Mouse (Mus musculus): ENCODE data around the gene Hexim2. TPM values are rescaled to one million over a fixed set of nuclear protein-coding genes. Genes with fewer than 3 reads are reported as not detected.

The Hexim2 gene
- total RNA-seq, 2 experiments from 2014 or later = 13.2 to 14.7 TPM

DNA sequence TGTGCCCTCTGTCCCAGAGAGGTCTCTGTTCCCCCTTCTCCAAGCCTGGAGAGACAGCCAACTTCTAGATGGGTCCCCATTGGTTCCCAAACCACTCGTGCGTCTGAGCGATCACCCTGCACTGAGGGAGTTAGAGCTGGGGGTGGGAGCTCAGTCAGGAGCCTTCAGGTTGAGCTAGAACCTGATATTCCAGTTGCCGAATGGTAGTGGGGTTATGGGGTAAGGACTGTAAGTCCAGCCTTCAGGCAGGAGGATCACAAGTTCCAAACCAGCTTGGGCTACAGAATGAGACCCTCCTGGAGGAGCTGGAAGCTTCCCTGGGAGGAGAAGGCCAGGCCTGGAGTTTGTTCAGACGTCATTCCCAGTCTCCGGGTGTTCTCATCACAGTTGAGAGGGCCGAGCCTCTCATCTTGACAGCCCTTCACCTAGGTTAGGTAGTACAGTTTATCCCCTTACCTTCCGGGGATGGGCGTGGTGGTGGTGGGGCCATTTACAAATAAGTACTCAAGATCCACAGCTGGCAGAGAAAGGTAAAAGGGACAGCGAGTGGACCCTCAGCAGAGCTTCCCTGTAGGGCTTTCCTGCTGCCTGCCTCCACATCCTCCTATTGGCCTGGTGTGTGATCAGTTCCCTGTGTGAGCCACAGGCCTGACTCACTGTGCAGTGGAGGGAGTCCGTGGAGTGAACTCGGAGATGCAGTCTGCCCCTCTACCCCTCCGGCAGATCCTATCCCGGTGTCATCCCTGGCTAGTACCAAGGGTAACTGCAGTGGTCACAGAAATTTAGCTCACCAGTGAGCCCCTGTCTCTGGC, 7.9 kb downstream of the Hexim2 start:
- DNase-seq (ENCODE audit: extremely low spot score in 1 of 2, low spot score in 1 of 2) = no peak

DNA sequence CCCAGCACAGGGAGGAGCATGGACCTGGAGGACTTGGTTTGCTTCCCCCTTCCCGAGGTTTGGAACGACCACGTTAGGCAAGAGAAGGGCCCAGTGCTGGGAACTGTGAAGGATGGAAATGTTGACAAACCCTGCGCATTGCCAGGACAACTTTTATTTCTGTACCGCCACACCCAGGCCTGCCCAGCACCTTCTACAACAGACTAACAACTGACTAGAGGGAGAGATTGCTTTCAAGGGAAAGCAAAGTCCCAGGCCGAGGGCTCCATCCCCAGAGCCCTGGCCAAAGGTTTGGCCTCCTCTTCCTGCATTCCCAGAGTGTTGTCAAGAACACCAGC, 8.5 kb downstream of the Hexim2 start:
- DNase-seq (ENCODE audit: extremely low spot score in 1 of 2, low spot score in 1 of 2) = no peak

- no peak for DNase-seq (ENCODE audit: extremely low spot score in 1 of 2, low spot score in 1 of 2)
These were observed 9.1 kb downstream of the Hexim2 start for GRCm38 (mm10) chr11:103141101-103141943.

DNA sequence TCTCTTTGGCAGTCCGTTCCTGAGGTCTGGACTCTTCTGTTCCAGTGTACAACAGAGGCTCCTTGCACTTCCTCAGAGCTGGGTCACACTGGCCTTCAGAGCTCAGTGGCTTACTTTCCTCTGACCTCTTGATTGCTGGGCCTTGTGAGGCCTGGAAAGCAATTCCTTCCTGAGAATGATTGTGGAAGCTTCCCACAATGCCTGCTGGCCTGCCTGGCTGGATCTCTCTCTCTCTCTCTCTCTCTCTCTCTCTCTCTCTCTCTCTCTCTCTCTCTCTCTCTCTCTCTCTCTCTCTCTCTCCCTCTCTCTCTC, 9.7 kb downstream of the Hexim2 start:
- DNase-seq (ENCODE audit: extremely low spot score in 1 of 2, low spot score in 1 of 2) = no peak

DNA sequence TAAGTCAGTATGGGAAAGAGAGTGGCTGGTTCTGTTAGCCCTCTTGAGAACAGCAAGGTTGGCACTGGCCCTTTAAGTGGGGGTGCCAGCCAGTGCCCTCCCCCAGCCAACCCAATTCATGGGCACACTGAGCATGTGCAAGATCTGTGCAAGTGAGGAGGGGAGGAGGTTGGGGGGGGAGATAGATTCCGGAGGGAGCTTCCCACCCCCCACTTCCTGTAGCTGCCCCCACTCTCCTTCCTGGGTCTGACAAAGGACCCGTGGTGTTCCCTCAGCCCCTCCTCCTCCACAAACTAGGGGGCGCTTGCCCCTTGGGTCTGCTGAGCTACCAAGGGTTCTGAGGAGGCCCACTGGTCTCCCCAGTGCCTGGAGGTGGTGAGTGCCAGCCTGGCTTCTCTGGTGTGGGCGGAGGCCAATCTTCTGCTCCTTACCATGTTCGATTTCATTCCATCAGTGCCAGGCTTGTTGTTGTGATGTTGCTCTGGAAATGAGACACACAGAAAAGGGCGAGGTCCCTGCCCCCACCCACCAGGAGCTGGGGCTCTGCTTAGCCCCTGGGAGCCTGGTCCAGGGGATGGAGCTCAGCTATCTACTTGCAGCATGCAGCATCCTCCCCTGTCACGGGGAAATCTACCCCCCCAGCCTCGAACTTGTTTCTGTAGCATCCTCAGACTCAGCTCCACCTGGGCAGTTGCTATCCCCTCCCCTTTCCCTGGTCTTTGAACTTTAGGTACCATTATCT, 10.4 kb downstream of the Hexim2 start:
- peak; percentile 66 for DNase-seq (ENCODE audit: extremely low spot score in 1 of 2, low spot score in 1 of 2)

GRCm38 (mm10) chr11:103144309-103145285, 12.4 kb downstream of the Hexim2 start:
- no peak for DNase-seq (ENCODE audit: extremely low spot score in 1 of 2, low spot score in 1 of 2)

DNA sequence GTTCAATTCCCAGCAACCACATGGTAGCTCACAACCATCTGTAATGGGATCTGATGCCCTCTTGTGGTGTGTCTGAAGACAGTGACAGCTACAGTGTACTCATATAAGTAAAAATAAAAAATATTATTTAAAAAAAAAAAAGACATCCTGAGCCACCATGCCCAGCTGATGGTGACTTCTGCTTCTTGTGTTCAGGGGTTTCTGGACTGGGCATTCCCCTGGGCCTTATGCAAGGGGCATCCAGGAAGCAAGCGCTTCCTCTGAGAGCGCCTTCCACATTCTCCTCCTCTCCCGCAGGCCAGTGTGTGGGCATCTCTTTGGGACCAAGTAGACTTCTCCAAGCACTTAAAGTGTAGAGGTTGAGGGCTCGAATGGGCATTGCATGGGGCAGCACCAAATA, 14.2 kb downstream of the Hexim2 start:
- no peak for DNase-seq (ENCODE audit: extremely low spot score in 1 of 2, low spot score in 1 of 2)

DNA sequence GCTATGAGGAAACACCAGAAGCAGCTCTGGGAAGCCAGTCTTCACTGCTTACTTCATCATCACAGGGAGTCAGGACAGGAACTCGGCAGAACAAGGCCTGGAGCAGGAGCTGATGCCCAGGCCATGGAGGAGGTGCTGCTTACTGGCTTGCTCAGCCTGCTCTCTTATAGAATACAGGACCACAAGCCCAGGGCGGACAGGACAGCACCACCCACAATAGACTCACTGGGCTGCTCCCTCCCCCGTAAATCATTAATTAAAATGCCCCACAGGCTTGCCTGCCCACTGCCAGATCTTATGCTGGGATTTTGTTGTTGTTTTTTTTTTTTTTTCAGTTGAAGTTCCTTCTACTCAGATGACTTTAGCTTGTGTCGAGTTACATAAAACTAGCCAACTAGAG, 15.5 kb downstream of the Hexim2 start:
- no peak for DNase-seq (ENCODE audit: extremely low spot score in 1 of 2, low spot score in 1 of 2)

- no peak for DNase-seq (ENCODE audit: extremely low spot score in 1 of 2, low spot score in 1 of 2)
These were observed 17.5 kb downstream of the Hexim2 start for GRCm38 (mm10) chr11:103149771-103150170.

GRCm38 (mm10) chr11:103158621-103159478, 26.6 kb downstream of the Hexim2 start:
- DNase-seq (ENCODE audit: extremely low spot score in 1 of 2, low spot score in 1 of 2) = peak; percentile 98 to 99

DNA sequence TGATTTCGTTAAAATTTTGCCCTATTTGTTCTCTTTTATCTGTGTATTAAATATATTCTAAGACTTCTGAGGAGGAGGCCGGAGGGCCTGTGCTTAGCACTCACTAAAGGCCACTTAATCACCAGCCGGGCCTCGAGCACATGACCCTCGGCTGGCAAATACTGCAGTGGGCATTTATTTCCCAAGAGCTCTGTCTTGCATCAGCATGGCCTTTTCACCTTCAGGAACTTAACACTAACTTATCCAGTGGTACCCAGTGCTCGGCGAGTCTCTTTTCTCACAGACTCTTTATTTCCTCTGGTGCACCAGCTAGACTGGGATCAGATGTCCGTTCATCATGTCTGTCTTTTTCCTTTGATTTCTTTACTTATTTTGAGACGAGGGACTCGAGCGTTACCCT, 28.5 kb downstream of the Hexim2 start:
- DNase-seq (ENCODE audit: extremely low spot score in 1 of 2, low spot score in 1 of 2) = no peak

- no peak for DNase-seq (ENCODE audit: extremely low spot score in 1 of 2, low spot score in 1 of 2)
These were observed 29.2 kb downstream of the Hexim2 start for GRCm38 (mm10) chr11:103161449-103161848.

- DNase-seq (ENCODE audit: extremely low spot score in 1 of 2, low spot score in 1 of 2) = no peak
These were observed 29.9 kb downstream of the Hexim2 start for GRCm38 (mm10) chr11:103162132-103162531.

- no peak for DNase-seq (ENCODE audit: extremely low spot score in 1 of 2, low spot score in 1 of 2)
These were observed 32.2 kb downstream of the Hexim2 start for GRCm38 (mm10) chr11:103164391-103164790.

GRCm38 (mm10) chr11:103168690-103169390, 36.6 kb downstream of the Hexim2 start:
- DNase-seq (ENCODE audit: extremely low spot score in 1 of 2, low spot score in 1 of 2) = peak; percentile 56 to 74

GRCm38 (mm10) chr11:103169664-103170063, 37.4 kb downstream of the Hexim2 start:
- DNase-seq (ENCODE audit: extremely low spot score in 1 of 2, low spot score in 1 of 2) = no peak

DNA sequence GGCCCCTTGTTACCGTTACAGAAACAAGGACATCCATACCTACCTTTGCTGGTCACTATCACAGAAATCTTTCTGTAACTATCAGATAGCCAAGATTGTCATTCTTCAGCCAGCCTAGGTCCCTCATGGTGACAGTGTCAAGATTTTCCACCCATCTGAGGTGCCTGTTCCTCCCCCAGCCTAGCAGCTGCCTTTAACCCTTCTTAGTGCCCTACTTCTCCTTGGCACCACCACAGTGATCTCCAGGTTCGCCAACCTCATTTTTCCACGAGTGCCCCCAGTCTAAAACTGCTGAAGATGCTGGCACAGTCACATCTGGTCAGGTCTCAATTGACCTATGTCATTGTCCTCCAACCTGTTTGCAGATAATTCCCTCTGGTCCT, 37.9 kb downstream of the Hexim2 start:
- no peak for DNase-seq (ENCODE audit: extremely low spot score in 1 of 2, low spot score in 1 of 2)

- peak in 1 of 2 experiments; percentile 44 for DNase-seq (ENCODE audit: extremely low spot score in 1 of 2, low spot score in 1 of 2)
These were observed 38.5 kb downstream of the Hexim2 start, which contains the start of gene Fmnl1 for GRCm38 (mm10) chr11:103170494-103171285. Fmnl1 (plus strand) TSS chr11:103171107.

All from layer of hippocampus, postnatal 25 days (tissue).